Mouse (Mus musculus) skeletal muscle tissue, adult 2 months (tissue): ENCODE results near the gene Pde6h.

Experiments used
- DNase-seq: peaks from one replicate; pipeline ENCODE4 v3.0.0-alpha.2; 2012; ENCODE audit warnings: low read depth, low spot score

The Pde6h gene

DNA sequence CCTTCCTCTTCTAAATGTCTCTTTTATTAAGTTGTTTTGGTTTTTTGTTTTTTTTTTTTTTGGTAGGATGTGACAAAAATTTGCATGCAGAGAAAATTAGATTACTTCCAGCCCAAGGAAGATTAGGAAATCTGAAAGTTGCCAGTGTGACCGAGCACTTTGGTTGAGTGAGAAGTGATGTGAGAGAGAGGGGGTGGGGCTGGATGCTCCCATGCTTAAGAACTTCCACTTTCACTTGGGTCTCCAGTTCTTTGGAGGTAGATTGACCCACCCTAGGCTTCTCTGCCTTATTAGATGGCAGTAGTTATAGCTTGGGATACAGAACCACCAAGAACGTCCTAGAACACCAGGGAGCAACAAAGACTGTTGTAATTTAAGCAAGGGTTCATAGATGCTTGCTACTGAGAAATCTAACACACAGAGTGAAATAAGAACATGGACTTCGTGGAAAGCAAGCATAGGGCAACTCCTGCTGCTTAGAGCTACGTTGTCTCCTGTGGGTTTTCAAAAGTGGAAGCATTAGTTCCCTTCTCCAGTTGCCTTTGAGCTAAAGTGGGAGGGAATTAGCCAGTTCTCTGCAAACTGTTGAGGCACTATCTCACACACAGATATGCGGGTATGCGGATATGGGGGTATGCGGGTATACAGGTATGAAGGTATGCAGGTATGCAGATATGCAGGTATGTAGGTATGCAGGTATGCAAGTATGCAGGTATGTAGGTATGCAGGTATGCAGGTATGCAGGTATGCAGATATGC is 93.8 kb downstream of the Pde6h start:
- no peak for DNase-seq
